Mouse (Mus musculus): ENCODE results near the gene Ptger3. TPM values are rescaled to one million over a fixed set of nuclear protein-coding genes. Genes with fewer than 3 reads are reported as not detected.

Gene Ptger3
- polyA plus RNA-seq (2014; fragmentation: Illumina TruSeq; extraction: RNeasy Lipid Tissue Mini Kit (QIAGEN cat#74804); ENCODE audit: low read depth, low replicate concordance): 0.79 TPM

GRCm38 (mm10) chr3:157566725-157567565 lies at the start of gene Ptger3:
TSS of gene Ptger3 (plus strand) at chr3:157566892.

GRCm38 (mm10) chr3:157533964-157534785 lies 32.5 kb upstream of the Ptger3 start, which contains the start of gene Zranb2:
TSS of gene Zranb2 (plus strand) at chr3:157534160.

Other genes with a start within 250 kb of the Ptger3 start
- 52.3 TPM for gene Zranb2, start 32.7 kb upstream of the Ptger3 start, polyA plus RNA-seq (2014; fragmentation: Illumina TruSeq; extraction: RNeasy Lipid Tissue Mini Kit (QIAGEN cat#74804); ENCODE audit: low read depth, low replicate concordance)

Measured in heart, adult 10 weeks (tissue).